Mouse (Mus musculus): Measurements from ENCODE around the gene Ppp1r12a. TPM values are rescaled to one million over a fixed set of nuclear protein-coding genes. Genes with fewer than 3 reads are reported as not detected.
A peak's percentile ranks its signal among the peaks of the same experiment; 100 is the strongest.

Gene Ppp1r12a
- polyA plus RNA-seq, 1 experiment = 86.8 TPM

GRCm38 (mm10) chr10:108293620-108294195 lies 131.7 kb downstream of the Ppp1r12a start:
- no peak overlapping the region for H3K27ac ChIP-seq (ENCODE audit: insufficient read depth, low read length)
- H3K4me1 ChIP-seq (ENCODE audit: control insufficient read depth, insufficient read depth, low read length) = no peaks in the 10 kb centered on the region
- TF ChIP-seq POLR2A (IDR thresholded peaks at IDR 0.05; ENCODE audit: extremely low read depth, insufficient read depth, low read length) = no peak
- no peak for TF ChIP-seq CTCF (IDR thresholded peaks at IDR 0.05; ENCODE audit: extremely low read depth, insufficient read depth, low read length)
- no peak overlapping the region for H3K4me3 ChIP-seq (ENCODE audit: insufficient read depth, low read length)

GRCm38 (mm10) chr10:108294766-108295165 lies 132.8 kb downstream of the Ppp1r12a start:
- H3K4me1 ChIP-seq (ENCODE audit: control insufficient read depth, insufficient read depth, low read length) = no peaks in the 10 kb centered on the region
- H3K4me3 ChIP-seq (ENCODE audit: insufficient read depth, low read length) = no peak overlapping the region
- H3K27ac ChIP-seq (ENCODE audit: insufficient read depth, low read length) = no peak overlapping the region
- TF ChIP-seq CTCF (IDR thresholded peaks at IDR 0.05; ENCODE audit: extremely low read depth, insufficient read depth, low read length) (no peak), POLR2A (IDR thresholded peaks at IDR 0.05; ENCODE audit: extremely low read depth, insufficient read depth, low read length) (no peak)

- Histone ChIP-seq H3K4me1 (ENCODE audit: control insufficient read depth, insufficient read depth, low read length) (no peaks in the 10 kb centered on the region), H3K27ac (ENCODE audit: insufficient read depth, low read length) (no peak overlapping the region), H3K4me3 (ENCODE audit: insufficient read depth, low read length) (no peak overlapping the region)
- TF ChIP-seq CTCF (IDR thresholded peaks at IDR 0.05; ENCODE audit: extremely low read depth, insufficient read depth, low read length) (no peak), POLR2A (IDR thresholded peaks at IDR 0.05; ENCODE audit: extremely low read depth, insufficient read depth, low read length) (no peak)
Observed at GRCm38 (mm10) chr10:108296446-108296845, 134.5 kb downstream of the Ppp1r12a start.

- Histone ChIP-seq H3K4me3 (ENCODE audit: insufficient read depth, low read length) (no peak overlapping the region), H3K4me1 (ENCODE audit: control insufficient read depth, insufficient read depth, low read length) (no peaks in the 10 kb centered on the region), H3K27ac (ENCODE audit: insufficient read depth, low read length) (no peak overlapping the region)
- no peak for TF ChIP-seq CTCF (IDR thresholded peaks at IDR 0.05; ENCODE audit: extremely low read depth, insufficient read depth, low read length)
- no peak for TF ChIP-seq POLR2A (IDR thresholded peaks at IDR 0.05; ENCODE audit: extremely low read depth, insufficient read depth, low read length)
Observed at GRCm38 (mm10) chr10:108298261-108298660, 136.3 kb downstream of the Ppp1r12a start.

- Histone ChIP-seq H3K27ac (ENCODE audit: insufficient read depth, low read length) (no peak overlapping the region), H3K4me1 (ENCODE audit: control insufficient read depth, insufficient read depth, low read length) (no peaks in the 10 kb centered on the region), H3K4me3 (ENCODE audit: insufficient read depth, low read length) (no peak overlapping the region)
- TF ChIP-seq POLR2A (IDR thresholded peaks at IDR 0.05; ENCODE audit: extremely low read depth, insufficient read depth, low read length) (no peak), CTCF (IDR thresholded peaks at IDR 0.05; ENCODE audit: extremely low read depth, insufficient read depth, low read length) (no peak)
Observed at GRCm38 (mm10) chr10:108298841-108299545, 137.0 kb downstream of the Ppp1r12a start.

- Histone ChIP-seq H3K4me3 (ENCODE audit: insufficient read depth, low read length) (no peak overlapping the region), H3K4me1 (ENCODE audit: control insufficient read depth, insufficient read depth, low read length) (no peaks in the 10 kb centered on the region), H3K27ac (ENCODE audit: insufficient read depth, low read length) (no peak overlapping the region)
- TF ChIP-seq POLR2A (IDR thresholded peaks at IDR 0.05; ENCODE audit: extremely low read depth, insufficient read depth, low read length) (no peak), CTCF (IDR thresholded peaks at IDR 0.05; ENCODE audit: extremely low read depth, insufficient read depth, low read length) (no peak)
Observed at GRCm38 (mm10) chr10:108299828-108300227, 137.8 kb downstream of the Ppp1r12a start.

- Histone ChIP-seq H3K27ac (ENCODE audit: insufficient read depth, low read length) (no peak overlapping the region), H3K4me1 (ENCODE audit: control insufficient read depth, insufficient read depth, low read length) (no peaks in the 10 kb centered on the region), H3K4me3 (ENCODE audit: insufficient read depth, low read length) (no peak overlapping the region)
- TF ChIP-seq POLR2A (IDR thresholded peaks at IDR 0.05; ENCODE audit: extremely low read depth, insufficient read depth, low read length) = no peak
- TF ChIP-seq CTCF (IDR thresholded peaks at IDR 0.05; ENCODE audit: extremely low read depth, insufficient read depth, low read length) = peak; percentile 78
Observed at GRCm38 (mm10) chr10:108300843-108301242, 138.8 kb downstream of the Ppp1r12a start.

GRCm38 (mm10) chr10:108307772-108308171 lies 145.8 kb downstream of the Ppp1r12a start:
- no peaks in the 10 kb centered on the region for H3K4me1 ChIP-seq (ENCODE audit: control insufficient read depth, insufficient read depth, low read length)
- H3K4me3 ChIP-seq (ENCODE audit: insufficient read depth, low read length) = no peak overlapping the region
- no peak for TF ChIP-seq POLR2A (IDR thresholded peaks at IDR 0.05; ENCODE audit: extremely low read depth, insufficient read depth, low read length)
- TF ChIP-seq CTCF (IDR thresholded peaks at IDR 0.05; ENCODE audit: extremely low read depth, insufficient read depth, low read length) = no peak
- no peak overlapping the region for H3K27ac ChIP-seq (ENCODE audit: insufficient read depth, low read length)

DNA sequence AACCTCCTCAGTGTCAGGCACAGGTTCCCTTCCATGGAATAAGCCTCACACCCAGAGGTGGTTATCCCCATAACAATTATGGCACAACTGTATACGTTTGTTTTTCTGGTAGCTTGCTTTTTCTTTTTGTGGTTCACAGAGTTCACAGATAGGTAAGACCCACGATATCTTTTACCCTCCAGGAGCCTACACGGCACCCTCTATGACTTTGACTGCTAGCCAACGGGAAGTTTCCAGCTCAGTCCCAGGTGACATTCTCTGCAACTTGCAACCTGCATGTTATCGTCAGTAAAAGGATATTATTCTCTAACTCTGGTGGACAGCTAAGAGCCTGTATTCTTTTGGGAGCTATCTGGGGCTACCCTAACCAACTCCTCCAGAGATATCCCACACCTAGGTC lies 148.2 kb downstream of the Ppp1r12a start:
- TF ChIP-seq POLR2A (IDR thresholded peaks at IDR 0.05; ENCODE audit: extremely low read depth, insufficient read depth, low read length) (no peak), CTCF (IDR thresholded peaks at IDR 0.05; ENCODE audit: extremely low read depth, insufficient read depth, low read length) (no peak)
- Histone ChIP-seq H3K27ac (ENCODE audit: insufficient read depth, low read length) (no peak overlapping the region), H3K4me1 (ENCODE audit: control insufficient read depth, insufficient read depth, low read length) (no peaks in the 10 kb centered on the region), H3K4me3 (ENCODE audit: insufficient read depth, low read length) (no peak overlapping the region)

DNA sequence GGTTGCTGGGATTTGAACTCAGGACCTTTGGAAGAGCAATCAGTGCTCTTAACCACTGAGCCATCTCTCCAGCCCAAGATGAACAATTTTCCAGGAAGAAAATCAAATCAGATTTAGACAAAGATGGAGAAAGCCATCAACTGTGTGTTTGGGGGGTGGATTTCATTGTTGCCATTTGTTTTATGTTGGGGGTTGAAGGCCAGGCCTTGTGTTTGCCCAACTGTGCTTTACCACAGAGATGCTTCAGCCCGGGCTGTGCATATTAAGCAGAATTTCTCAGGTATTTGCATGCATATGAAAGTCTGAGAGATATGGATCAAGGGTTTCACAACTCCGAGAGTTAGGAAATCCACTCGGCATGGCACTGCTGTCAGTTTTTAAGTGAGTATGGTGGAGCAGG lies 149.4 kb downstream of the Ppp1r12a start:
- no peak overlapping the region for H3K27ac ChIP-seq (ENCODE audit: insufficient read depth, low read length)
- TF ChIP-seq CTCF (IDR thresholded peaks at IDR 0.05; ENCODE audit: extremely low read depth, insufficient read depth, low read length) = no peak
- TF ChIP-seq POLR2A (IDR thresholded peaks at IDR 0.05; ENCODE audit: extremely low read depth, insufficient read depth, low read length) = no peak
- H3K4me3 ChIP-seq (ENCODE audit: insufficient read depth, low read length) = no peak overlapping the region
- no peaks in the 10 kb centered on the region for H3K4me1 ChIP-seq (ENCODE audit: control insufficient read depth, insufficient read depth, low read length)
